Mouse (Mus musculus) forelimb bud, embryonic 11.5 days (tissue): ENCODE results near the gene Tmem185a.
A peak's percentile ranks its signal among the peaks of the same experiment; 100 is the strongest.
"Not testable (repeated sequence)": the region's sequence is repeated elsewhere in the genome, so short reads cannot be mapped to it uniquely, and the experiment has no call there.

ENCODE experiments used
- DNase-seq: peaks from one replicate; pipeline ENCODE4 v3.0.0-alpha.2; 2012; ENCODE audit warnings: low read depth, low spot score

Gene Tmem185a

GRCm38 (mm10) chrX:70476792-70477776 is at the start of gene Tmem185a:
Gene Tmem185a (minus strand): TSS chrX:70477180.
- peak; percentile 76 for DNase-seq

GRCm38 (mm10) chrX:70514413-70514812 is 37.4 kb upstream of the Tmem185a start:
- not testable (repeated sequence) for DNase-seq

- not testable (repeated sequence) for DNase-seq
These were observed 10.3 kb upstream of the Tmem185a start for GRCm38 (mm10) chrX:70487328-70487727.

- no peak for DNase-seq
These were observed 5.2 kb upstream of the Tmem185a start for GRCm38 (mm10) chrX:70482154-70482553.

GRCm38 (mm10) chrX:70478701-70479100 is 1.7 kb upstream of the Tmem185a start:
- no peak for DNase-seq

GRCm38 (mm10) chrX:70475215-70475765 is 1.7 kb downstream of the Tmem185a start:
- no peak for DNase-seq

- DNase-seq: no peak
These were observed 10.1 kb downstream of the Tmem185a start for GRCm38 (mm10) chrX:70466897-70467296.

GRCm38 (mm10) chrX:70465489-70465888 is 11.5 kb downstream of the Tmem185a start:
- DNase-seq: no peak

GRCm38 (mm10) chrX:70463621-70464020 is 13.4 kb downstream of the Tmem185a start:
- no peak for DNase-seq

- DNase-seq: not testable (repeated sequence)
These were observed 24.6 kb downstream of the Tmem185a start for GRCm38 (mm10) chrX:70452359-70452758.

- not testable (repeated sequence) for DNase-seq
These were observed 51.5 kb downstream of the Tmem185a start for GRCm38 (mm10) chrX:70425473-70425872.
